Mouse (Mus musculus) CH12.LX (cell line): Measurements from ENCODE around the gene D10Wsu102e.

Experiments used
- CTCF ChIP-seq, 2 experiments: IDR thresholded peaks in 1 of 2; conservative IDR thresholded peaks in 1 of 2; 2 replicates each; pipeline ENCODE4 v1.5.1; 2011 to 2012; ENCODE audit warnings: low read depth in 2 of 2, low read length in 2 of 2, improper control_type of control experiment in 1 of 2, inconsistent platforms in 1 of 2, mild to moderate bottlenecking in 1 of 2, moderate library complexity in 1 of 2
- E2F4 ChIP-seq: IDR thresholded peaks from 2 replicates; pipeline ENCODE4 v1.6.1; 2011; ENCODE audit warnings: low read depth, low read length, improper control_type of control experiment; ENCODE audit not compliant: insufficient replicate concordance
- ELF1 ChIP-seq: IDR thresholded peaks from 2 replicates; pipeline ENCODE4 v1.6.1; 2014; ENCODE audit warnings: low read depth, mild to moderate bottlenecking, inconsistent platforms, low read length, improper control_type of control experiment
- EP300 ChIP-seq: IDR thresholded peaks from 2 replicates; pipeline ENCODE4 v1.6.1; 2011; ENCODE audit warnings: low read length, improper control_type of control experiment
- NELFE ChIP-seq: IDR thresholded peaks from 2 replicates; pipeline ENCODE4 v1.6.1; 2011; ENCODE audit warnings: low read depth, low read length, improper control_type of control experiment
- POLR2A ChIP-seq: IDR thresholded peaks from 2 replicates; pipeline ENCODE4 v1.6.1; 2011; ENCODE audit warnings: low read depth, mild to moderate bottlenecking, improper control_type of control experiment, low read length
- ZC3H11A ChIP-seq: IDR thresholded peaks from 2 replicates; pipeline ENCODE4 v1.6.1; 2012; ENCODE audit warnings: low read depth, mild to moderate bottlenecking, inconsistent platforms, low read length, improper control_type of control experiment

- TF ChIP-seq CTCF (conservative IDR thresholded peaks at IDR 0.05 in 1 of 2, IDR thresholded peaks at IDR 0.05 in 1 of 2; ENCODE audit: low read depth in 2 of 2, low read length in 2 of 2) (no peak), E2F4 (no peak), ZC3H11A (no peak), POLR2A (no peak), ELF1 (no peak), EP300 (no peak), NELFE (no peak)
Measured at GRCm38 (mm10) chr10:83353680-83354332, 6.2 kb upstream of the D10Wsu102e start.
